Mouse (Mus musculus): Measurements from ENCODE around the gene Olfr155. TPM values are rescaled to one million over a fixed set of nuclear protein-coding genes. Genes with fewer than 3 reads are reported as not detected.

The Olfr155 gene
- total RNA-seq (2023): not detected

DNA sequence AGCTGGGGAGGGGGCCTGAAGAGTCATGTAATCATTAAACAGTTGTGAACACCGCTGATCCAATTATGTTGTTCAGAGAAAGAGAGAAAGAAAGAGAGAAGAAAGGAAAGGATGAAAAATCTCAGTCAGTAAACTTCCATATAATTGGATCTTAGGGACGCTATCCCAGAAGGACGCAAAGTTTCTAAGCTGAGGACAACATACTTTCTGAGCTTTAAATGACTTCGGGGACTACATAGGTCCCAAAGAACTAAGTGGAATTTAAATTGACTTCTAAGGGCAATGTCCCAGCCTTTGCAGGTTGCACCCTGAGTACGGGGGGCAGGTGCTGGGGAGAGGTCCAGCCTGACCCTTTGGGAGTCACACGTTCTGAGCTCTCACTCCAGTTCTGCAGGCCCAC, at the start of gene Olfr155:
Gene Olfr155 (plus strand): TSS at position 301 of the 400 bp plus-strand sequence.

GRCm38 (mm10) chr4:43823845-43824337, 27.5 kb upstream of the Olfr155 start, which contains the start of gene Olfr156:
TSS of gene Olfr156 (minus strand) at chr4:43823895.

DNA sequence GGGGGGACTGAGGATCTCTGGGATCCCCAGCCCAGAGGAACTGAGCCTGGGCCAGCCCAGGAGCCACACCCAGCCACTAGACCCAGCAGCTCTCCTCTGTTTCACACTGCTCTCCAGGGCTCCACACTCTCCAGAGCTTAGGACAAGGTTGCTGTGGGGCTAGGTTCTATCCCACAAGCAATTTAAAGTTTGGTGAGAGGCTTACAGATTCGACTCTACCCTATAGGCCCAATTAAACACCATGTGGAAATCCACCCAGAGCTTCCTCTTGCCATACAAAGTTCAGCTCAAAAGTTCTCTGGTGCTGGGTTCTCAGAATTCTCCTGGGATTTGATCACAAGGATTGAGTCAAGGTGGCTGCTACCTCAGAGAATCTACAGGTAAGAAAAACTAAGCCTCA, 11.3 kb upstream of the Olfr155 start, which contains the start of gene Olfr157:
Gene Olfr157 (minus strand): TSS at position 101 of the 400 bp plus-strand sequence.

GRCm38 (mm10) chr4:43875160-43875918, 24.0 kb downstream of the Olfr155 start, which contains the start of gene Reck:
TSS of gene Reck (plus strand) at chr4:43875530.

Other genes starting within 250 kb of the Olfr155 start
- under 1 TPM; 0.26 to 0.42 TPM for gene Npr2, start 219.6 kb upstream of the Olfr155 start, total RNA-seq (2023)
- gene Spag8, start 198.0 kb upstream of the Olfr155 start, total RNA-seq (2023): not detected
- gene Hint2, start 195.1 kb upstream of the Olfr155 start, total RNA-seq (2023): 10 to 100 TPM; 12.7 to 17.6 TPM
- under 1 TPM; 0.31 to 0.57 TPM for gene Tmem8b, start 182.6 kb upstream of the Olfr155 start, total RNA-seq (2023)
- under 1 TPM in 1 of 2 experiments, not detected in 1; 0.09 TPM for gene Fam221b, start 182.4 kb upstream of the Olfr155 start, total RNA-seq (2023)
- gene Olfr70, start 150.8 kb upstream of the Olfr155 start, total RNA-seq (2023): not detected
- not detected for gene Olfr71, start 141.3 kb upstream of the Olfr155 start, total RNA-seq (2023)
- gene Hrct1, start 124.4 kb upstream of the Olfr155 start, total RNA-seq (2023): not detected
- gene Spaar, start 121.5 kb upstream of the Olfr155 start, total RNA-seq (2023): not detected
- not detected for gene Olfr159, start 80.6 kb upstream of the Olfr155 start, total RNA-seq (2023)
- not detected for gene Olfr156, start 27.7 kb upstream of the Olfr155 start, total RNA-seq (2023)
- gene Olfr157, start 11.4 kb upstream of the Olfr155 start, total RNA-seq (2023): not detected
- 10 to 100 TPM; 14.1 to 14.5 TPM for gene Reck, start 24.0 kb downstream of the Olfr155 start, total RNA-seq (2023)
- 100 to 1,000 TPM; 141 to 147 TPM for gene Glipr2, start 105.8 kb downstream of the Olfr155 start, total RNA-seq (2023)
- gene Ccin, start 131.9 kb downstream of the Olfr155 start, total RNA-seq (2023): 1 to 10 TPM; 1.3 to 1.5 TPM
- gene Clta, start 152.9 kb downstream of the Olfr155 start, total RNA-seq (2023): 100 to 1,000 TPM; 180 to 182 TPM
- 10 to 100 TPM; 19.6 to 24.4 TPM for gene Gne, start 232.6 kb downstream of the Olfr155 start, total RNA-seq (2023)